Mouse (Mus musculus): ENCODE data around the gene Lrba. TPM values are rescaled to one million over a fixed set of nuclear protein-coding genes. Genes with fewer than 3 reads are reported as not detected.

Lrba gene
- polyA plus RNA-seq, 1 experiment = 5.6 TPM

DNA sequence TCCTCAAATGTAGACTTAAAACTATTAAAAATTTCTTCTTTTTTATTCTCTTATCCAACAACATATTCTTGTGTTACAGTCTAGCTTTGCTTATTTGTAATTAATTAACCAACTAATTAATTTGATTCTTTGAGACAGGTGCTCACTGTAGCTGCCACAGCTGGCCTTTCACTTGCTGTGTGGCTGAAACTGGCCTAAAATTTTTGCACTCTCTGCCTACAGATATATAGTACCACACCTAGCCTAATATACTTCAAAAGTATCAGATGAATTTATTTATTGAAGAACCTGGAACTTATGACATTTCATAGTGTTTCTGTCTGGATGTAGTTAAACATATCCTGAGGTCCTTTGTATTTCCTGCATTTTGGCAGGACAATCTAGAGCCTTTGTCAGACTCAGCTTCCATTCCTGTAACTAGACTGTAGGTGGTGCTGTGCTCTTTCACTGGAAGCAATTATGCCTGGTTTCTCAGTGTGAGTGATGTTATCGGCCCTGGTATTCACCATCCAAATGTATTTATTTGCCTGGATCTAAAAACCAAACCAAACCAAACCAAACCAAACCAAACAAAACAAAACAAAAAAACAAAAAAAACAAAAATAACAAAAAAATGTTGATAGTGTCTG is 43.7 kb downstream of the Lrba start:
- Histone ChIP-seq H3ac (ENCODE audit: control insufficient read depth, insufficient read length) (no peak overlapping the region), H3K36me3 (ENCODE audit: control insufficient read depth, insufficient read depth) (no peaks in the 10 kb centered on the region), H3K79me2 (ENCODE audit: control insufficient read depth, insufficient read depth) (no peaks in the 10 kb centered on the region), H3K4me2 (ENCODE audit: low read depth) (no peak overlapping the region), H3K27me3 (ENCODE audit: control insufficient read depth, insufficient read depth, insufficient read length) (no peaks in the 10 kb centered on the region), H3K4me3 (no peak overlapping the region)
- TF ChIP-seq MYOD1 (IDR thresholded peaks at IDR 0.05; ENCODE audit: control insufficient read depth in 1 of 3, insufficient read length in 2 of 3, low read depth in 2 of 3) = no peak
- TF ChIP-seq SRF (IDR thresholded peaks at IDR 0.05; ENCODE audit: control insufficient read depth, insufficient read length, low read depth) = no peak
- TF ChIP-seq MYOG (IDR thresholded peaks at IDR 0.05; ENCODE audit: control insufficient read depth in 1 of 3, insufficient read depth in 1 of 3, insufficient read length in 2 of 3, low read depth in 2 of 3) = no peak
- TF ChIP-seq POLR2AphosphoS2 (IDR thresholded peaks at IDR 0.05; ENCODE audit: insufficient read length, low read depth) = no peak

DNA sequence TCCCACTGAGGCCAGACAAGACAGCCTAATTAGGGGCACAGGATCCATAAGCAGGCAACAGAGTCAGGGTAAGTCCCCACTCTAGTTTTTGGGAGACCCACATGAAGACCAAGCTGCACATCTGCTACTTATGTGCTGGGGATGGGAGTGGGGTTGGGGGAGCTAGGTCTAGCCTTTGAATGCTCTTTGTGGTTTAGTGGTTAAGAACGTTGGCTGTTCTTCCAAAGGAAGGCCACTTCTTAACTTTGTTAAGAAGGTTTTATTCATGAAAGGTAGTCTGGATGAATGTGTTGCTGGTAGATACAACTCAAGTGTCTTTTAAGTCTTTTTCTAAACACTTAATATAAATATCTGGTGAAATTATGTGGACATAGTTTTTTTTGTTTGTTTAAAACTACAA is 51.2 kb downstream of the Lrba start:
- TF ChIP-seq SRF (IDR thresholded peaks at IDR 0.05; ENCODE audit: control insufficient read depth, insufficient read length, low read depth) (no peak), MYOD1 (IDR thresholded peaks at IDR 0.05; ENCODE audit: control insufficient read depth in 1 of 3, insufficient read length in 2 of 3, low read depth in 2 of 3) (no peak), MAX (IDR thresholded peaks at IDR 0.05; ENCODE audit: low read depth) (no peak), E2F4 (IDR thresholded peaks at IDR 0.05; ENCODE audit: insufficient read depth) (no peak), TCF3 (IDR thresholded peaks at IDR 0.05; ENCODE audit: insufficient read length, low read depth) (no peak), MYOG (IDR thresholded peaks at IDR 0.05; ENCODE audit: control insufficient read depth in 1 of 3, insufficient read depth in 1 of 3, insufficient read length in 2 of 3, low read depth in 2 of 3) (no peak), REST (IDR thresholded peaks at IDR 0.05; ENCODE audit: insufficient read depth, insufficient read length) (no peak), POLR2AphosphoS2 (IDR thresholded peaks at IDR 0.05; ENCODE audit: insufficient read length, low read depth) (no peak), USF1 (IDR thresholded peaks at IDR 0.05; ENCODE audit: low read depth) (no peak), CEBPB (IDR thresholded peaks at IDR 0.05; ENCODE audit: insufficient read depth, poor library complexity, severe bottlenecking) (no peak), TCF12 (IDR thresholded peaks at IDR 0.05; ENCODE audit: insufficient read depth, poor library complexity, severe bottlenecking) (no peak), POLR2A (IDR thresholded peaks at IDR 0.05; ENCODE audit: insufficient read length, low read depth) (no peak)
- H3K4me3 ChIP-seq = no peak overlapping the region
- H3K27me3 ChIP-seq (ENCODE audit: control insufficient read depth, insufficient read depth, insufficient read length) = no peaks in the 10 kb centered on the region
- no peaks in the 10 kb centered on the region for H3K79me2 ChIP-seq (ENCODE audit: control insufficient read depth, insufficient read depth)
- no peak overlapping the region for H3ac ChIP-seq (ENCODE audit: control insufficient read depth, insufficient read length)
- H3K4me2 ChIP-seq (ENCODE audit: low read depth) = no peak overlapping the region
- no peaks in the 10 kb centered on the region for H3K36me3 ChIP-seq (ENCODE audit: control insufficient read depth, insufficient read depth)

DNA sequence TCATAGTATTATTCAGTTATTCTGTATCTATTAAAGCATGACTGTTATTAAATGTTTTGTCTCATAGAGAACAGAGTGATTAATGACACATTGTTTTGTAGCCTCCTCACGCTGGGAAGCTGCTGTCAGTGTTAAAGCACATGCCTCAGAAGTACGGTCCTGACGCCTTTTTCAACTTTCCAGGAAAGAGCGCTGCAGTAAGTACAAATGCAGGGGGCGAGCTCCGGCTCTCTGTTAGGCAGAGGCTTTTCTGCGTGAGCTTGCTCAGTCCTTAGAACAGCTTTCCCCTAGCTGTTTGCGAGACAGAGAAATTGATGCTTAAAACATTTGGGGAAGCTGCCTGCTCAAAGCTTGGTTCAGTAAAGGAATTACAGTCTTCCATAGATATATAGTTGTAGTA is 66.8 kb downstream of the Lrba start:
- H3K27me3 ChIP-seq (ENCODE audit: control insufficient read depth, insufficient read depth, insufficient read length) = no peaks in the 10 kb centered on the region
- H3K79me2 ChIP-seq (ENCODE audit: control insufficient read depth, insufficient read depth) = no peaks in the 10 kb centered on the region
- no peak overlapping the region for H3ac ChIP-seq (ENCODE audit: control insufficient read depth, insufficient read length)
- H3K36me3 ChIP-seq (ENCODE audit: control insufficient read depth, insufficient read depth) = no peaks in the 10 kb centered on the region
- H3K4me2 ChIP-seq (ENCODE audit: low read depth) = no peak overlapping the region
- H3K4me3 ChIP-seq = no peak overlapping the region
- TF ChIP-seq MYOD1 (IDR thresholded peaks at IDR 0.05; ENCODE audit: control insufficient read depth in 1 of 3, insufficient read length in 2 of 3, low read depth in 2 of 3) = no peak

DNA sequence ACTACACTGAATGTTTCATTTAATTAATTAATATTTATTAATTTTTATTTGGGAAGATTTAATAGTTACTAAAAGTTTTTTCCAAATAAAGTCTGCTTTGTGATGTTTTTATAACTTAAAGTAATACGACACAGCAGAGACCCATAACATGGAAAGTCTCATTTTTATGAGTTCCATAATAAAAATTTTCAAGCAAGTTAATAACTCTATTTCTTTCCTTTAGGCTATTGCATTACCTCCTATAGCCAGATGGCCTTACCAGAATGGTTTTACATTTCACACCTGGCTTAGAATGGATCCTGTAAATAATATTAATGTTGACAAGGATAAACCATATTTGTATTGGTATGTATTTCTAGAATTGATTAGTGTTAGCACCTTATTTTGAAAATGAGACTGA is 70.4 kb downstream of the Lrba start:
- Histone ChIP-seq H3K4me3 (no peak overlapping the region), H3K36me3 (ENCODE audit: control insufficient read depth, insufficient read depth) (no peaks in the 10 kb centered on the region), H3K27me3 (ENCODE audit: control insufficient read depth, insufficient read depth, insufficient read length) (no peaks in the 10 kb centered on the region), H3ac (ENCODE audit: control insufficient read depth, insufficient read length) (no peak overlapping the region), H3K79me2 (ENCODE audit: control insufficient read depth, insufficient read depth) (no peaks in the 10 kb centered on the region), H3K4me2 (ENCODE audit: low read depth) (no peak overlapping the region)
- TF ChIP-seq SRF (IDR thresholded peaks at IDR 0.05; ENCODE audit: control insufficient read depth, insufficient read length, low read depth) (no peak), CEBPB (IDR thresholded peaks at IDR 0.05; ENCODE audit: insufficient read depth, poor library complexity, severe bottlenecking) (no peak), MYOD1 (IDR thresholded peaks at IDR 0.05; ENCODE audit: control insufficient read depth in 1 of 3, insufficient read length in 2 of 3, low read depth in 2 of 3) (no peak), POLR2A (IDR thresholded peaks at IDR 0.05; ENCODE audit: insufficient read length, low read depth) (no peak), POLR2AphosphoS2 (IDR thresholded peaks at IDR 0.05; ENCODE audit: insufficient read length, low read depth) (no peak), TCF3 (IDR thresholded peaks at IDR 0.05; ENCODE audit: insufficient read length, low read depth) (no peak), USF1 (IDR thresholded peaks at IDR 0.05; ENCODE audit: low read depth) (no peak), E2F4 (IDR thresholded peaks at IDR 0.05; ENCODE audit: insufficient read depth) (no peak), MYOG (IDR thresholded peaks at IDR 0.05; ENCODE audit: control insufficient read depth in 1 of 3, insufficient read depth in 1 of 3, insufficient read length in 2 of 3, low read depth in 2 of 3) (no peak), MAX (IDR thresholded peaks at IDR 0.05; ENCODE audit: low read depth) (no peak)

DNA sequence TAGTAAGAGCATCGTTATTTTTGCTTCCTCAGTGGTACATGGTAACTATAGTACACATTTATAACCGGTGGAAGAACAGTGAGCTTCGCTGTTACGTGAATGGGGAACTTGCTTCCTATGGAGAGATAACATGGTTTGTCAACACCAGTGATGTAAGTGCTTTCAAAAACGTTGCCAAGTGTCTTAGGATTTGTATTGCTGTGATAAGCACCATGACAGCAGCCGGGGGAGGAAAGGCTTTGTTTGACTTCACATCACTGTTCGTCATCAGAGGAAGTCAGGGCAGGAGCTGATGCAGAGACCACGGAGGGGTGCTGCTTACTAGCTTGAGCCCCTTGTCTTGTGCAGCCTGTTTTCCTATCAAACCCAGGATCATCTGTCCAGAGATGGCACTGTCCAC is 71.7 kb downstream of the Lrba start:
- TF ChIP-seq POLR2AphosphoS2 (IDR thresholded peaks at IDR 0.05; ENCODE audit: insufficient read length, low read depth) (no peak), E2F4 (IDR thresholded peaks at IDR 0.05; ENCODE audit: insufficient read depth) (no peak), MAX (IDR thresholded peaks at IDR 0.05; ENCODE audit: low read depth) (no peak), MYOG (IDR thresholded peaks at IDR 0.05; ENCODE audit: control insufficient read depth in 1 of 3, insufficient read depth in 1 of 3, insufficient read length in 2 of 3, low read depth in 2 of 3) (no peak), REST (IDR thresholded peaks at IDR 0.05; ENCODE audit: insufficient read depth, insufficient read length) (no peak)
- no peaks in the 10 kb centered on the region for H3K27me3 ChIP-seq (ENCODE audit: control insufficient read depth, insufficient read depth, insufficient read length)
- no peaks in the 10 kb centered on the region for H3K79me2 ChIP-seq (ENCODE audit: control insufficient read depth, insufficient read depth)
- no peak overlapping the region for H3K4me2 ChIP-seq (ENCODE audit: low read depth)
- H3K4me3 ChIP-seq = no peak overlapping the region
- no peaks in the 10 kb centered on the region for H3K36me3 ChIP-seq (ENCODE audit: control insufficient read depth, insufficient read depth)
- H3ac ChIP-seq (ENCODE audit: control insufficient read depth, insufficient read length) = no peak overlapping the region
